Mouse (Mus musculus) hematopoietic stem cell, adult 5-6 weeks (primary cell): Measurements from ENCODE around the gene Rhof. TPM values are rescaled to one million over a fixed set of nuclear protein-coding genes. Genes with fewer than 3 reads are reported as not detected.

Experiments
- ATAC-seq, 2 experiments: fragments of 125-278 bp in 1 of 2; replicated peaks in 1 of 2; 2 replicates each; pipeline ENCODE4 v1.8.0; 2016 to 2017; ENCODE audit warnings: inconsistent platforms in 2 of 2, mild to moderate bottlenecking in 2 of 2, moderate number of reproducible peaks in 2 of 2, low read depth in 1 of 2, moderate TSS enrichment in 1 of 2; ENCODE audit not compliant: low FRiP score in 2 of 2, poor library complexity in 2 of 2, severe bottlenecking in 2 of 2, insufficient read depth in 1 of 2, low TSS enrichment in 1 of 2
- total RNA-seq: library from RNA; stranded (forward); fragments of 172-1452, 232-1000 nt; gene quantifications from 2 replicates; pipeline ENCODE4 v1.2.3, GENCODE M21; 2017

Rhof gene
- total RNA-seq, 1 experiment from 2014 or later, result 7.1 TPM

- ATAC-seq, result peak; percentile 12 to 34; a peak in 2 of 4 replicates
Observed at GRCm38 (mm10) chr5:123138953-123139721, 6.6 kb upstream of the Rhof start.

GRCm38 (mm10) chr5:123138230-123138911 lies 5.9 kb upstream of the Rhof start:
- no peak for ATAC-seq

- ATAC-seq, result no peak
Observed at GRCm38 (mm10) chr5:123137910-123138229, 5.4 kb upstream of the Rhof start.

- no peak for ATAC-seq
Observed at GRCm38 (mm10) chr5:123137044-123137909, 4.8 kb upstream of the Rhof start.

- 0 out of 4 replicates have a peak, but pooled peaks of 1 of the 2 experiments have one; percentile 23 for ATAC-seq
Observed at GRCm38 (mm10) chr5:123136361-123137043, 4.0 kb upstream of the Rhof start.

- no peak for ATAC-seq
Observed at GRCm38 (mm10) chr5:123135471-123136360, 3.2 kb upstream of the Rhof start.

- no peak for ATAC-seq
Observed at GRCm38 (mm10) chr5:123134875-123135382, 2.4 kb upstream of the Rhof start.

- ATAC-seq, result no peak
Observed at GRCm38 (mm10) chr5:123134186-123134874, 1.8 kb upstream of the Rhof start.

GRCm38 (mm10) chr5:123133784-123134143 lies 1.3 kb upstream of the Rhof start:
- no peak for ATAC-seq

GRCm38 (mm10) chr5:123133083-123133783 lies 741 bp upstream of the Rhof start:
- peak in 1 of 2 experiments; percentile 22; a peak in 1 of 4 replicates for ATAC-seq

GRCm38 (mm10) chr5:123130814-123131148 lies 1.7 kb downstream of the Rhof start:
- no peak for ATAC-seq

GRCm38 (mm10) chr5:123130030-123130813 lies 2.3 kb downstream of the Rhof start:
- ATAC-seq, result no peak

GRCm38 (mm10) chr5:123129170-123129757 lies 3.2 kb downstream of the Rhof start:
- no peak for ATAC-seq

- peak; percentile 65 to 72 for ATAC-seq
Observed at GRCm38 (mm10) chr5:123128426-123129169, 3.9 kb downstream of the Rhof start.
